ENCODE assay signal across 13 mouse cellular contexts in the genomic region with DNA sequence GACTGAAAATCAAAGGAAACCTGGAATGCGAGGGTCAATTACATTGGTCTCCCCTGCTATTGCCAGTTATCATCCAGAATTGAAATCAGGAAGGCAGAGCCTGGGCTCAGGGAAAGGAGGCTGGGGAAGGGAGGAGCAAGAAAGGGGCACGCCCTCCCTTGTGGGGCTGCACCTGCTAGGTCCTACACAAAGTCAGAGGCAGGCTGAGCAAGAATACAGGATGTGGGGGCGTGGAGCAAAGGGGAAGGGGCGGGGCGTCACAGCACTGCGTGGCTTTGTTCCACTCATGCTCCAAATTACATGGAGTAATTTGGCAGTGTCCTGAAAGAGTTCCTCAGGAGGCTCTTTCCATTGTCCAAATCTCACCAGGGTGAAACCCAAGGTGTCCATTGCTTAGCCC.
DNase-seq lines count a peak whose midpoint lies in the region; ATAC-seq lines count a peak whose summit lies in the region.
"Had no signal": no experiment of that assay in that cellular context is flagged by ENCODE, and none has a peak within 500 bp of the region (broad histone marks: within the 10 kb centered on the region; RNA-seq: fewer than 3 reads in every experiment).

No protein-coding gene starts in this region.

- DNase-seq in neural tube, embryonic 11.5 days (ENCODE audit: low spot score) = peak; percentile 23
- no peak for DNase-seq in neural tube, embryonic 10.5 days (ENCODE audit: extremely low spot score, low spot score)
- DNase-seq in embryonic facial prominence, embryonic 11.5 days (ENCODE audit: low spot score) = no peak
- peak; percentile 9 for DNase-seq in thymus, postnatal 14 days
- no peak for DNase-seq in urinary bladder, postnatal 36 days (ENCODE audit: low spot score in 2 of 2)
- no peak for DNase-seq in testis, postnatal 14 days (ENCODE audit: low spot score)
- DNase-seq: adrenal gland, postnatal 25 days; cerebellum, postnatal 25 days had no signal

- H3K27me3 ChIP-seq in neural tube, embryonic 11.5 days (ENCODE audit: control insufficient read depth, insufficient read depth, low read length) = no peaks in the 10 kb centered on the region
- H3K27me3 ChIP-seq in embryonic facial prominence, embryonic 11.5 days (ENCODE audit: control insufficient read depth, insufficient read depth, low read length) = no peaks in the 10 kb centered on the region
- no peaks in the 10 kb centered on the region for H3K27me3 ChIP-seq in hindbrain, embryonic 16.5 days (replicated peaks; ENCODE audit: control insufficient read depth, insufficient read depth, low read length)
- H3K27me3 ChIP-seq: limb, embryonic 15.5 days had no signal

- H3K27ac ChIP-seq in neural tube, embryonic 11.5 days (ENCODE audit: low read depth, low read length) = no peak overlapping the region
- H3K27ac ChIP-seq in embryonic facial prominence, embryonic 11.5 days (replicated peaks; ENCODE audit: low read depth, low read length) = no peak overlapping the region
- H3K27ac ChIP-seq in hindbrain, embryonic 16.5 days (ENCODE audit: low read depth, low read length) = peak overlapping the region; percentile 64
- H3K27ac ChIP-seq: heart, embryonic 10.5 days; limb, embryonic 15.5 days had no signal

- 51% methylated on average over 6 of the region's 6 CpGs for WGBS in neural tube, embryonic 11.5 days
- whole genome bisulfite sequencing in embryonic facial prominence, embryonic 11.5 days = 50% methylated on average over 6 of the region's 6 CpGs
- 50% methylated on average over 6 of the region's 6 CpGs for WGBS in hindbrain, embryonic 16.5 days

- H3K9me3 ChIP-seq in neural tube, embryonic 11.5 days (ENCODE audit: control insufficient read depth, low read length) = no peaks in the 10 kb centered on the region
- no peaks in the 10 kb centered on the region for H3K9me3 ChIP-seq in embryonic facial prominence, embryonic 11.5 days (replicated peaks; ENCODE audit: control insufficient read depth, low read length)
- H3K9me3 ChIP-seq in hindbrain, embryonic 16.5 days (ENCODE audit: control insufficient read depth, low read length) = no peaks in the 10 kb centered on the region
- H3K9me3 ChIP-seq: heart, embryonic 10.5 days; limb, embryonic 15.5 days had no signal

- H3K4me2 ChIP-seq in neural tube, embryonic 11.5 days (ENCODE audit: low read depth) = no peak overlapping the region
- H3K4me2 ChIP-seq in embryonic facial prominence, embryonic 11.5 days (ENCODE audit: low read depth, low read length) = no peak overlapping the region
- H3K4me2 ChIP-seq in hindbrain, embryonic 16.5 days (ENCODE audit: low read length) = no peak overlapping the region
- H3K4me2 ChIP-seq: limb, embryonic 15.5 days had no signal

- H3K4me1 ChIP-seq in neural tube, embryonic 11.5 days (ENCODE audit: control insufficient read depth, insufficient read depth, low read length) = no peaks in the 10 kb centered on the region
- no peaks in the 10 kb centered on the region for H3K4me1 ChIP-seq in embryonic facial prominence, embryonic 11.5 days (ENCODE audit: control insufficient read depth, insufficient read depth, low read length)
- H3K4me1 ChIP-seq in hindbrain, embryonic 16.5 days (ENCODE audit: control insufficient read depth, insufficient read depth, low read depth, low read length) = peaks cover 6% of the 10 kb centered on the region
- H3K4me1 ChIP-seq: limb, embryonic 15.5 days had no signal

- peak; percentile 41; the same call in 1 of the 2 replicates for ATAC-seq in neural tube, embryonic 11.5 days (ENCODE audit: insufficient read depth, low FRiP score, low TSS enrichment)
- 0 out of 2 replicates have a peak, but pooled peaks have one; percentile 59 for ATAC-seq in embryonic facial prominence, embryonic 11.5 days (replicated peaks; ENCODE audit: insufficient number of reproducible peaks, low FRiP score, low TSS enrichment, low read depth)
- peak; percentile 37; the same call in 1 of the 2 replicates for ATAC-seq in hindbrain, embryonic 16.5 days
- ATAC-seq: intestine, embryonic 16.5 days had no signal

- H3K4me3 ChIP-seq in neural tube, embryonic 11.5 days (ENCODE audit: low read depth, low read length) = no peak overlapping the region
- H3K4me3 ChIP-seq in embryonic facial prominence, embryonic 11.5 days (ENCODE audit: low read depth, low read length) = no peak overlapping the region
- no peak overlapping the region for H3K4me3 ChIP-seq in hindbrain, embryonic 16.5 days (ENCODE audit: low read length)
- H3K4me3 ChIP-seq: heart, embryonic 10.5 days; limb, embryonic 15.5 days had no signal

- H3K36me3 ChIP-seq in neural tube, embryonic 11.5 days (ENCODE audit: control insufficient read depth, insufficient read depth, low read length) = no peaks in the 10 kb centered on the region
- no peaks in the 10 kb centered on the region for H3K36me3 ChIP-seq in embryonic facial prominence, embryonic 11.5 days (replicated peaks; ENCODE audit: control insufficient read depth, insufficient read depth, low read depth, low read length)
- H3K36me3 ChIP-seq in hindbrain, embryonic 16.5 days (ENCODE audit: control insufficient read depth, insufficient read depth, low read length) = no peaks in the 10 kb centered on the region; the same call in 1 of the 2 replicates
- H3K36me3 ChIP-seq: G1E; heart, embryonic 10.5 days; limb, embryonic 15.5 days had no signal

- no peak overlapping the region for H3K9ac ChIP-seq in neural tube, embryonic 11.5 days (ENCODE audit: low read length)
- H3K9ac ChIP-seq in embryonic facial prominence, embryonic 11.5 days (replicated peaks; ENCODE audit: low read length) = no peak overlapping the region
- no peak overlapping the region for H3K9ac ChIP-seq in hindbrain, embryonic 16.5 days (ENCODE audit: low read depth, low read length)
- H3K9ac ChIP-seq: limb, embryonic 15.5 days had no signal

Comparison
In these comparisons a context has a peak if more than half of its experiments do, and no peak if none do; other contexts are left out.
1. DNase-seq: peak in neural tube, embryonic 11.5 days (single experiment) and thymus, postnatal 14 days (single experiment); none in neural tube, embryonic 10.5 days (single experiment), embryonic facial prominence, embryonic 11.5 days (single experiment), urinary bladder, postnatal 36 days (0 of 2) and testis, postnatal 14 days (single experiment).
2. Peak in every context shown above with its lines, with median percentiles within 50 percentile points of each other: ATAC-seq.